Mouse (Mus musculus): ENCODE results near the gene Rpl38.

The Rpl38 gene

GRCm38 (mm10) chr11:114668741-114669623 is 658 bp downstream of the Rpl38 start:
- ChIA-PET POLR2A (interaction anchor here (0.5 to 10.4 kb wide), 86 partner anchors 8 to 1356 kb away, joined by 3 to 215 read pairs (median 3); partner anchors contain the start of genes Dnaic2 (in 2 of the 4), Cdc42ep4 (in 1 of the 4) and Cpsf4l (in 1 of the 4)), CTCF (interaction anchor here (0.5 to 2.5 kb wide), 35 partner anchors 8 to 1582 kb away, joined by 3 to 20 read pairs (median 4); partner anchors contain the start of genes Cdc42ep4 (in 1 of the 4) and Dnaic2 (in 1 of the 4))

GRCm38 (mm10) chr11:114669651-114670168 is 1.4 kb downstream of the Rpl38 start:
- POLR2A ChIA-PET: interaction anchor here (0.5 to 10.4 kb wide), 52 partner anchors 11 to 917 kb away, joined by 3 to 215 read pairs (median 3); partner anchors contain the start of genes Dnaic2 (in 2 of the 4) and Cdc42ep4 (in 1 of the 4)
- CTCF ChIA-PET: interaction anchor here in 1 of 4 experiments (0.5 to 1.1 kb wide), 3 partner anchors 14 to 60 kb away, joined by 3 to 5 read pairs (median 4); no protein-coding TSS in a partner anchor

- ChIA-PET POLR2A (interaction anchor here (0.6 to 10.4 kb wide), 15 partner anchors 11 to 100 kb away, joined by 3 to 215 read pairs (median 19); partner anchors contain the start of gene Dnaic2 (in 1 of the 4)), CTCF (no interaction called here)
Observed at GRCm38 (mm10) chr11:114671147-114671546, 2.8 kb downstream of the Rpl38 start.

- ChIA-PET POLR2A (interaction anchor here (0.5 to 10.4 kb wide), 63 partner anchors 8 to 593 kb away, joined by 3 to 215 read pairs (median 4); partner anchors contain the start of genes Btbd17 (in 1 of the 4) and Dnaic2 (in 1 of the 4)), CTCF (interaction anchor here in 3 of 4 experiments (0.5 to 1.8 kb wide), 14 partner anchors 11 to 194 kb away, joined by 3 to 10 read pairs (median 4); partner anchors contain the start of gene Dnaic2 (in 1 of the 3))
Observed at GRCm38 (mm10) chr11:114672794-114673718, 4.7 kb downstream of the Rpl38 start.

- CTCF ChIA-PET: interaction anchor here in 3 of 4 experiments (0.8 to 1.5 kb wide), 5 partner anchors 10 to 75 kb away, joined by 3 to 7 read pairs (median 4); partner anchors contain the start of gene Dnaic2 (in 1 of the 3)
- POLR2A ChIA-PET: interaction anchor here (0.6 to 10.4 kb wide), 38 partner anchors 9 to 195 kb away, joined by 3 to 215 read pairs (median 6); partner anchors contain the start of genes Btbd17 (in 1 of the 4) and Dnaic2 (in 1 of the 4)
Observed at GRCm38 (mm10) chr11:114673719-114674050, 5.4 kb downstream of the Rpl38 start.

- ChIA-PET CTCF (interaction anchor here in 1 of 4 experiments (0.6 to 1.5 kb wide), 3 partner anchors 19 to 75 kb away, joined by 3 to 4 read pairs (median 4); no protein-coding TSS in a partner anchor), POLR2A (interaction anchor here (0.6 to 10.4 kb wide), 24 partner anchors 8 to 156 kb away, joined by 3 to 215 read pairs (median 9); partner anchors contain the start of gene Dnaic2 (in 1 of the 4))
Observed at GRCm38 (mm10) chr11:114674180-114674579, 5.9 kb downstream of the Rpl38 start.

- POLR2A ChIA-PET: interaction anchor here (0.5 to 10.4 kb wide), 20 partner anchors 8 to 1262 kb away, joined by 3 to 215 read pairs (median 8); partner anchors contain the start of gene Dnaic2 (in 1 of the 4)
- CTCF ChIA-PET: interaction anchor here in 2 of 4 experiments (0.6 to 1.5 kb wide), 3 partner anchors 9 to 51 kb away, joined by 3 to 4 read pairs (median 3); no protein-coding TSS in a partner anchor
Observed at GRCm38 (mm10) chr11:114674796-114675195, 6.5 kb downstream of the Rpl38 start.

- CTCF ChIA-PET: interaction anchor here in 1 of 4 experiments (1.0 kb wide), 1 partner anchor 8 kb away, joined by 3 read pairs; no protein-coding TSS in a partner anchor
- POLR2A ChIA-PET: interaction anchor here (0.5 to 10.4 kb wide), 15 partner anchors 7 to 1262 kb away, joined by 3 to 215 read pairs (median 4); partner anchors contain the start of gene Rpl38 (in 1 of the 4)
Observed at GRCm38 (mm10) chr11:114675341-114675825, 7.1 kb downstream of the Rpl38 start, which contains the start of gene Ttyh2. Gene Ttyh2, plus strand, starts transcription at chr11:114675431.

GRCm38 (mm10) chr11:114675826-114676401 is 7.6 kb downstream of the Rpl38 start:
- CTCF ChIA-PET: interaction anchor here in 2 of 4 experiments (1.0 kb wide), 2 partner anchors 8 to 12 kb away, joined by 3 read pairs; no protein-coding TSS in a partner anchor
- POLR2A ChIA-PET: interaction anchor here in 3 of 4 experiments (0.5 to 10.4 kb wide), 13 partner anchors 7 to 188 kb away, joined by 3 to 215 read pairs (median 8); partner anchors contain the start of gene Rpl38 (in 1 of the 3)

- POLR2A ChIA-PET: interaction anchor here in 3 of 4 experiments (0.6 to 12.2 kb wide), 13 partner anchors 5 to 188 kb away, joined by 3 to 215 read pairs (median 13); partner anchors contain the start of genes Rpl38 (in 2 of the 3) and Ttyh2 (in 1 of the 3)
- CTCF ChIA-PET: interaction anchor here in 1 of 4 experiments (1.0 kb wide), 1 partner anchor 11 kb away, joined by 3 read pairs; no protein-coding TSS in a partner anchor
Observed at GRCm38 (mm10) chr11:114676431-114676830, 8.1 kb downstream of the Rpl38 start.

GRCm38 (mm10) chr11:114676896-114677530 is 8.7 kb downstream of the Rpl38 start:
- CTCF ChIA-PET: interaction anchor here in 2 of 4 experiments (0.6 to 1.0 kb wide), 4 partner anchors 9 to 106 kb away, joined by 3 read pairs; partner anchors contain the start of gene Rpl38 (in 1 of the 2)
- POLR2A ChIA-PET: interaction anchor here in 3 of 4 experiments (0.6 to 12.2 kb wide), 9 partner anchors 5 to 46 kb away, joined by 3 to 215 read pairs (median 13); partner anchors contain the start of genes Rpl38 (in 2 of the 3) and Ttyh2 (in 1 of the 3)

GRCm38 (mm10) chr11:114679582-114679981 is 11.3 kb downstream of the Rpl38 start:
- POLR2A ChIA-PET: interaction anchor here in 3 of 4 experiments (0.7 to 12.2 kb wide), 7 partner anchors 8 to 122 kb away, joined by 3 to 215 read pairs (median 3); partner anchors contain the start of genes Rpl38 (in 1 of the 3) and Ttyh2 (in 1 of the 3)
- CTCF ChIA-PET: no interaction called here

- CTCF ChIA-PET: interaction anchor here in 2 of 4 experiments (0.6 to 1.3 kb wide), 2 partner anchors 12 to 43 kb away, joined by 3 to 13 read pairs; partner anchors contain the start of gene Rpl38 (in 1 of the 2)
- POLR2A ChIA-PET: interaction anchor here in 3 of 4 experiments (0.8 to 12.2 kb wide), 8 partner anchors 8 to 121 kb away, joined by 3 to 215 read pairs (median 4); partner anchors contain the start of genes Rpl38 (in 1 of the 3) and Ttyh2 (in 1 of the 3)
Observed at GRCm38 (mm10) chr11:114680291-114680690, 12.0 kb downstream of the Rpl38 start.

GRCm38 (mm10) chr11:114681054-114681453 is 12.7 kb downstream of the Rpl38 start:
- ChIA-PET POLR2A (interaction anchor here in 3 of 4 experiments (0.7 to 12.2 kb wide), 10 partner anchors 8 to 40 kb away, joined by 3 to 215 read pairs (median 4); partner anchors contain the start of genes Rpl38 (in 1 of the 3) and Ttyh2 (in 1 of the 3)), CTCF (interaction anchor here in 2 of 4 experiments (0.6 to 1.3 kb wide), 3 partner anchors 13 to 416 kb away, joined by 3 to 13 read pairs (median 11); partner anchors contain the start of gene Rpl38 (in 1 of the 2))
